In genomic region chr17:83513655-83514212, GRCm38 (mm10) we compare ENCODE assay signal across 8 mouse cellular contexts. TPM values are rescaled to one million over a fixed set of nuclear protein-coding genes. Genes with fewer than 3 reads are reported as not detected.
DNase-seq lines count a peak whose midpoint lies in the region; ATAC-seq and TF ChIP-seq lines count a peak whose summit lies in the region.

No protein-coding gene starts in this region.

- H3K4me2 ChIP-seq in heart, embryonic 16.5 days (ENCODE audit: low read depth, low read length): peak overlapping the region; percentile 88
- peak overlapping the region; percentile 85 for H3K4me2 ChIP-seq in forebrain, embryonic 16.5 days (ENCODE audit: low read length)

- H3K9ac ChIP-seq in heart, embryonic 16.5 days (ENCODE audit: low read length): peak overlapping the region; percentile 97
- peak overlapping the region; percentile 74 for H3K9ac ChIP-seq in forebrain, embryonic 16.5 days (replicated peaks; ENCODE audit: low read depth, low read length)

- ATAC-seq in heart, embryonic 16.5 days (replicated peaks; ENCODE audit: extremely low read depth, insufficient read depth, low FRiP score): peak; percentile 43
- ATAC-seq in G1E (ENCODE audit: extremely low read depth, insufficient number of reproducible peaks, low FRiP score, poor library complexity, severe bottlenecking): 0 out of 2 replicates have a peak, but pooled peaks have one; percentile 6
- ATAC-seq in forebrain, embryonic 16.5 days: peak; percentile 50

- H3K4me3 ChIP-seq in heart, embryonic 16.5 days (ENCODE audit: low read length): peak overlapping the region; percentile 98
- peak overlapping the region; percentile 90 for H3K4me3 ChIP-seq in G1E (ENCODE audit: low read depth, low read length)
- H3K4me3 ChIP-seq in forebrain, embryonic 16.5 days (replicated peaks; ENCODE audit: low read length): peak overlapping the region; percentile 82
- H3K4me3 ChIP-seq in macrophage (ENCODE audit: inconsistent target): peak overlapping the region; percentile 81

- 1% methylated on average over 24 of the region's 24 CpGs for WGBS in heart, embryonic 16.5 days
- 3% methylated on average over 24 of the region's 24 CpGs for WGBS in forebrain, embryonic 16.5 days
- under 1% methylated on average over 24 of the region's 24 CpGs for WGBS in macrophage (ENCODE audit: missing documents)

- no peaks in the 10 kb centered on the region for H3K36me3 ChIP-seq in heart, embryonic 16.5 days (ENCODE audit: control insufficient read depth, insufficient read depth)
- H3K36me3 ChIP-seq in G1E (replicated peaks): peaks cover 17% of the 10 kb centered on the region
- H3K36me3 ChIP-seq in forebrain, embryonic 16.5 days (ENCODE audit: control insufficient read depth, insufficient read depth): no peaks in the 10 kb centered on the region
- H3K36me3 ChIP-seq in macrophage (ENCODE audit: inconsistent target): no peaks in the 10 kb centered on the region

- no peaks in the 10 kb centered on the region for H3K27me3 ChIP-seq in heart, embryonic 16.5 days (ENCODE audit: control insufficient read depth, insufficient read depth, low read length)
- no peaks in the 10 kb centered on the region for H3K27me3 ChIP-seq in G1E (ENCODE audit: insufficient read depth, low read length)
- no peaks in the 10 kb centered on the region for H3K27me3 ChIP-seq in forebrain, embryonic 16.5 days (replicated peaks; ENCODE audit: control insufficient read depth, insufficient read depth, low read length)

- H3K27ac ChIP-seq in heart, embryonic 16.5 days (ENCODE audit: low read length): peak overlapping the region; percentile 87
- H3K27ac ChIP-seq in forebrain, embryonic 16.5 days (ENCODE audit: low read length): peak overlapping the region; percentile 51; the same call in 1 of the 2 replicates
- H3K27ac ChIP-seq in macrophage: peak overlapping the region; percentile 92

- DNase-seq in heart, postnatal 4 days: no peak
- no peak for DNase-seq in G1E (ENCODE audit: low spot score)
- DNase-seq in gastrocnemius, postnatal 25 days: no peak
- DNase-seq in frontal cortex, postnatal 10 days (ENCODE audit: low spot score in 2 of 2): no peak
- DNase-seq in spleen, postnatal 10 days (ENCODE audit: low spot score in 2 of 2): no peak

- TF ChIP-seq CTCF in G1E (IDR thresholded peaks at IDR 0.05; ENCODE audit: low read depth, low read length): no peak

- peaks cover 52% of the 10 kb centered on the region for H3K79me2 ChIP-seq in macrophage (ENCODE audit: inconsistent target)

- peaks cover 22% of the 10 kb centered on the region for H3K4me1 ChIP-seq in heart, embryonic 16.5 days (ENCODE audit: control insufficient read depth, insufficient read depth, low read length)
- peaks cover 37% of the 10 kb centered on the region for H3K4me1 ChIP-seq in G1E (ENCODE audit: insufficient read depth, low read depth, low read length)
- peaks cover 20% of the 10 kb centered on the region for H3K4me1 ChIP-seq in forebrain, embryonic 16.5 days (replicated peaks; ENCODE audit: control insufficient read depth, insufficient read depth, low read length)

- H3K9me3 ChIP-seq in heart, embryonic 16.5 days (replicated peaks; ENCODE audit: control insufficient read depth, low read length): no peaks in the 10 kb centered on the region
- H3K9me3 ChIP-seq in G1E (replicated peaks): no peaks in the 10 kb centered on the region
- H3K9me3 ChIP-seq in forebrain, embryonic 16.5 days (ENCODE audit: control insufficient read depth, low read length): no peaks in the 10 kb centered on the region

RNA-seq across cellular contexts. Expression of gene Cox7a2l, which starts 3.4 kb away (rescaled TPM):
- polyA plus RNA-seq in heart, embryonic 16.5 days (2015; fragmentation: Nextera tagmentation; extraction: Ambion mirVana): 234 and 239 TPM in 2 replicates
- 100 to 1,000 TPM; 289 to 300 TPM for total RNA-seq in heart, postnatal 4 days (2021)
- total RNA-seq in G1E (2014; fragmentation: Nextera tagmentation) (122 and 140 TPM in 2 replicates), G1E (2017) (209 and 238 TPM in 2 replicates)
- polyA plus RNA-seq in G1E (2012) (13.6 and 41.3 TPM in 2 replicates), macrophage (2018) (189 to 404 TPM (median 238 TPM) in 3 replicates)
- polyA plus RNA-seq in forebrain, embryonic 16.5 days (2015; fragmentation: Nextera tagmentation; extraction: Ambion mirVana): 179 and 181 TPM in 2 replicates
- 10 to 100 TPM; 13.1 to 58.2 (median 26.5) TPM for total RNA-seq in macrophage (2018; cell fraction: chromatin; rRNA removed)
- 100 to 1,000 TPM; 199 to 437 (median 275) TPM for total RNA-seq in macrophage (2018; cell fraction: cytosol; rRNA removed)
- 10 to 100 TPM; 34.4 to 87.7 (median 65.8) TPM for total RNA-seq in macrophage (2018; cell fraction: nucleus; rRNA removed)
- total RNA-seq in gastrocnemius, postnatal 25 days (2021): 100 to 1,000 TPM; 134 to 151 TPM
